Mouse (Mus musculus) kidney, adult 2 months (tissue): ENCODE measurements at regions not wholly inside any gene's neighbourhood (a gene's known extent, or its start where the extent isn't known, plus 50 kb on each side); places are given as distances from the start of the nearest gene placed in this dataset.

Experiments used
- CTCF ChIP-seq: fragments of 200-500 bp; conservative IDR thresholded peaks from 2 replicates; pipeline ENCODE4 v1.5.1; 2011; ENCODE audit warnings: low read depth, mild to moderate bottlenecking, control low read depth, low read length, moderate library complexity, mixed read lengths; ENCODE audit not compliant: insufficient read depth, insufficient read length
- POLR2A ChIP-seq: fragments of 200-500 bp; IDR thresholded peaks from one replicate; pipeline ENCODE4 v1.6.1; 2011; ENCODE audit warnings: low read depth, low read length, control low read depth

GRCm38 (mm10) chr7:123589099-123589498 is 88.8 kb upstream of the Zkscan2 start:
- no peak for TF ChIP-seq CTCF
- no peak for TF ChIP-seq POLR2A
